Mouse (Mus musculus) lung, adult 2 months (tissue): ENCODE measurements around the gene Rras2.

Experiments
- CTCF ChIP-seq: fragments of 200-500 bp; IDR thresholded peaks from 2 replicates; pipeline ENCODE4 v1.5.1; 2011; ENCODE audit warnings: mild to moderate bottlenecking, low read length, control low read depth; ENCODE audit not compliant: insufficient read depth
- POLR2A ChIP-seq: fragments of 200-500 bp; IDR thresholded peaks from 2 replicates; pipeline ENCODE4 v1.6.1; 2011; ENCODE audit warnings: low read depth, mild to moderate bottlenecking, control low read depth, low read length, borderline replicate concordance; ENCODE audit errors: extremely low read depth

- TF ChIP-seq CTCF (no peak), POLR2A (no peak)
These were observed 15.0 kb downstream of the Rras2 start for GRCm38 (mm10) chr7:114102609-114103008.
